Mouse (Mus musculus) hindbrain, embryonic 11.5 days (tissue): ENCODE measurements at regions not wholly inside any gene's neighbourhood (a gene's known extent, or its start where the extent isn't known, plus 50 kb on each side); places are given as distances from the start of the nearest gene placed in this dataset.

Experiments used
- ATAC-seq: fragments of 200-750 bp; cut with Nextera tagmentation; 2 replicates; pipeline ENCODE4 v1.8.0; 2017; ENCODE audit warnings: mild to moderate bottlenecking, moderate TSS enrichment, moderate library complexity; ENCODE audit not compliant: low FRiP score
- DNase-seq: peaks from one replicate; pipeline ENCODE4 v3.0.0-alpha.2; 2015; ENCODE audit warnings: low spot score
- H3K27ac ChIP-seq: fragments of 300-500 bp; sonication (generic); 2 replicates; pipeline ENCODE4 v1.5.1; 2014; ENCODE audit warnings: mild to moderate bottlenecking, low read depth, low read length
- H3K27me3 ChIP-seq: fragments of 300-500 bp; sonication (generic); 2 replicates; pipeline ENCODE4 v1.6.1; 2014; ENCODE audit warnings: mild to moderate bottlenecking, low read length, moderate library complexity, mixed read lengths; ENCODE audit not compliant: control insufficient read depth, insufficient read depth
- H3K36me3 ChIP-seq: fragments of 300-500 bp; sonication (generic); 2 replicates; pipeline ENCODE4 v1.6.1; 2014; ENCODE audit warnings: mild to moderate bottlenecking, low read length, moderate library complexity, mixed read lengths; ENCODE audit not compliant: control insufficient read depth, insufficient read depth
- H3K4me1 ChIP-seq: fragments of 300-500 bp; sonication (generic); replicated peaks from 2 replicates; pipeline ENCODE4 v1.6.1; 2014; ENCODE audit warnings: low read length, mixed read lengths; ENCODE audit not compliant: control insufficient read depth, insufficient read depth
- H3K4me2 ChIP-seq: fragments of 300-500 bp; sonication (generic); replicated peaks from 2 replicates; pipeline ENCODE4 v1.6.1; 2014; ENCODE audit warnings: mild to moderate bottlenecking, low read depth, low read length
- H3K4me3 ChIP-seq: fragments of 300-500 bp; sonication (generic); 2 replicates; pipeline ENCODE4 v1.5.1; 2014; ENCODE audit warnings: low read depth, low read length
- H3K9ac ChIP-seq: fragments of 300-500 bp; sonication (generic); 2 replicates; pipeline ENCODE4 v1.6.1; 2014; ENCODE audit warnings: low read depth, low read length
- H3K9me3 ChIP-seq: fragments of 300-500 bp; sonication (generic); 2 replicates; pipeline ENCODE4 v1.6.1; 2016; ENCODE audit warnings: low read length; ENCODE audit not compliant: control insufficient read depth
- WGBS: fragments of 180-500 bp; shearing (Covaris S2); extraction: QIAGEN DNeasy Blood & Tissue Kit; methylation state at CpG from one replicate; pipeline ENCODE4 v1.1.7; 2014; 5-methylcytosine and 5-hydroxymethylcytosine counted together

GRCm38 (mm10) chr4:71363761-71364160, 394.0 kb downstream of the Gm11232 start:
- DNase-seq = no peak
- no peak for ATAC-seq
- Histone ChIP-seq H3K27me3 (no peaks in the 10 kb centered on the region), H3K36me3 (no peaks in the 10 kb centered on the region), H3K9ac (no peak overlapping the region), H3K27ac (no peak overlapping the region), H3K9me3 (no peaks in the 10 kb centered on the region), H3K4me1 (no peaks in the 10 kb centered on the region), H3K4me2 (no peak overlapping the region), H3K4me3 (no peak overlapping the region)
- WGBS = 73% methylated on average over 1 of the region's 1 CpGs

DNA sequence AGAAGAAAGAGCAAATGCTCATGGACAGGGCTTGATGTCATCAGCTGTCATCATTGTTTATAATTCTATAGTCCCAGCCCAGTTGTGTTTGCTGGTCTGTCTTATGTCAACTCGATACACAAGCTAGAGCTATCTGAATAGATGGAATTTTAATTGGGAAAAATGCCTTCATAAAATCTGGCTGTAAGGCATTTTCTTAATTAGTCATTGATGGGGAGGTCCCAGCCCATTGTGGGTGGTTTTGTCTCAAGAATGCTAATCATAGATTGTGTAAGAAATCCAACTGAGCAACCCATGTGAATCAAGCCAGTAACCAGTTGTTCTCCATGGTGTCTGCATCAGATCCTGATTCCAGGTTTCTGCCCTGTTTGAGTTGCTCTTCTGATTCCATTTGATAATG, 400.1 kb downstream of the Gm11232 start:
- no peaks in the 10 kb centered on the region for H3K9me3 ChIP-seq
- ATAC-seq (no peak), DNase-seq (no peak)
- H3K4me1 ChIP-seq = no peaks in the 10 kb centered on the region
- H3K9ac ChIP-seq = no peak overlapping the region
- H3K4me3 ChIP-seq = no peak overlapping the region
- H3K4me2 ChIP-seq = no peak overlapping the region
- 81% methylated on average over 1 of the region's 1 CpGs for WGBS
- H3K27ac ChIP-seq = no peak overlapping the region
- H3K27me3 ChIP-seq = no peaks in the 10 kb centered on the region
- H3K36me3 ChIP-seq = no peaks in the 10 kb centered on the region

GRCm38 (mm10) chr4:71356714-71357113, 401.1 kb downstream of the Gm11232 start:
- Histone ChIP-seq H3K27ac (no peak overlapping the region), H3K27me3 (no peaks in the 10 kb centered on the region), H3K9ac (no peak overlapping the region), H3K9me3 (no peaks in the 10 kb centered on the region), H3K4me1 (no peaks in the 10 kb centered on the region), H3K4me2 (no peak overlapping the region), H3K4me3 (no peak overlapping the region), H3K36me3 (no peaks in the 10 kb centered on the region)
- ATAC-seq (no peak), DNase-seq (no peak)
- WGBS = 95% methylated on average over 1 of the region's 1 CpGs

GRCm38 (mm10) chr4:71356310-71356709, 401.5 kb downstream of the Gm11232 start:
- H3K27ac ChIP-seq = no peak overlapping the region
- H3K4me3 ChIP-seq = no peak overlapping the region
- no peaks in the 10 kb centered on the region for H3K9me3 ChIP-seq
- no peaks in the 10 kb centered on the region for H3K4me1 ChIP-seq
- no peaks in the 10 kb centered on the region for H3K27me3 ChIP-seq
- DNase-seq (no peak), ATAC-seq (no peak)
- WGBS = 94% methylated on average over 1 of the region's 1 CpGs
- no peak overlapping the region for H3K9ac ChIP-seq
- H3K4me2 ChIP-seq = no peak overlapping the region
- H3K36me3 ChIP-seq = no peaks in the 10 kb centered on the region

- Histone ChIP-seq H3K27ac (no peak overlapping the region), H3K9me3 (no peaks in the 10 kb centered on the region), H3K4me3 (no peak overlapping the region), H3K4me2 (no peak overlapping the region), H3K9ac (no peak overlapping the region), H3K36me3 (no peaks in the 10 kb centered on the region), H3K27me3 (no peaks in the 10 kb centered on the region), H3K4me1 (no peaks in the 10 kb centered on the region)
- no peak for DNase-seq
- no peak for ATAC-seq
- WGBS = 96% methylated on average over 2 of the region's 2 CpGs
Measured at GRCm38 (mm10) chr4:71351880-71352279, 405.9 kb downstream of the Gm11232 start.

GRCm38 (mm10) chr4:71343068-71343467, 414.7 kb downstream of the Gm11232 start:
- Histone ChIP-seq H3K9ac (no peak overlapping the region), H3K27ac (no peak overlapping the region), H3K4me2 (no peak overlapping the region), H3K27me3 (no peaks in the 10 kb centered on the region), H3K4me1 (no peaks in the 10 kb centered on the region), H3K36me3 (no peaks in the 10 kb centered on the region), H3K4me3 (no peak overlapping the region), H3K9me3 (no peaks in the 10 kb centered on the region)
- ATAC-seq = no peak
- no peak for DNase-seq
- WGBS = 87% methylated on average over 3 of the region's 3 CpGs

GRCm38 (mm10) chr4:71338582-71338981, 419.2 kb downstream of the Gm11232 start:
- Histone ChIP-seq H3K4me3 (no peak overlapping the region), H3K9me3 (no peaks in the 10 kb centered on the region), H3K27ac (no peak overlapping the region), H3K27me3 (no peaks in the 10 kb centered on the region), H3K36me3 (no peaks in the 10 kb centered on the region), H3K4me2 (no peak overlapping the region), H3K9ac (no peak overlapping the region), H3K4me1 (no peaks in the 10 kb centered on the region)
- no peak for DNase-seq
- 79% methylated on average over 1 of the region's 1 CpGs for WGBS
- no peak for ATAC-seq

DNA sequence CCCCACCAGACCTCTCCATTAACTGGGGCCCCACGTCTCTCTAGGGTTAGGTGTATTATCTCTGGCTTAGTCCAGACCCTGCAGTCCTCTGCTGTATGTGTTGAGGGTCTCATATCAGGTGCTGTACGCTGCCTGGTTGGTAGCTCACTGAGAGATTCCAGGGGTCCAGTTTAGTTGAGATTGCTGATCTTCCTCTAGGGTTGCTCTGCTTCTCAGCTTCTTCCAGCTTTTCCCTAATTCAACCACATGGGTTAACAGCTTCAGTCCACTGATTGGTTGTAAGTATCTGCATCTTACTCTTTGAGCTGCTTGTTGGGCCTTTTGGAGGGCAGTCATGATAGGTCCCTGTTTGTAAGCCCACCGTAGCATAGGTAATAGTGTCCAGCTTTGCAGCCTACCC, 425.1 kb downstream of the Gm11232 start:
- no peaks in the 10 kb centered on the region for H3K27me3 ChIP-seq
- no peaks in the 10 kb centered on the region for H3K36me3 ChIP-seq
- H3K4me2 ChIP-seq = no peak overlapping the region
- no peak overlapping the region for H3K4me3 ChIP-seq
- DNase-seq = no peak
- no peak for ATAC-seq
- H3K4me1 ChIP-seq = no peaks in the 10 kb centered on the region
- no peak overlapping the region for H3K27ac ChIP-seq
- no peak overlapping the region for H3K9ac ChIP-seq
- H3K9me3 ChIP-seq = no peaks in the 10 kb centered on the region
- 88% methylated on average over 3 of the region's 3 CpGs for WGBS

GRCm38 (mm10) chr4:71332018-71332417, 425.7 kb downstream of the Gm11232 start:
- ATAC-seq = no peak
- WGBS = 82% methylated on average over 4 of the region's 4 CpGs
- no peak overlapping the region for H3K9ac ChIP-seq
- H3K9me3 ChIP-seq = no peaks in the 10 kb centered on the region
- H3K4me2 ChIP-seq = no peak overlapping the region
- H3K27ac ChIP-seq = no peak overlapping the region
- H3K4me1 ChIP-seq = no peaks in the 10 kb centered on the region
- H3K36me3 ChIP-seq = no peaks in the 10 kb centered on the region
- no peaks in the 10 kb centered on the region for H3K27me3 ChIP-seq
- H3K4me3 ChIP-seq = no peak overlapping the region
- peak; percentile 33 for DNase-seq
